Mouse (Mus musculus): ENCODE data around the gene Asrgl1.

GRCm38 (mm10) chr19:9071456-9072156 lies 63.8 kb downstream of the Asrgl1 start:
- TF ChIP-seq GATA1 (IDR thresholded peaks at IDR 0.05; ENCODE audit: low read length) (no peak), TAL1 (IDR thresholded peaks at IDR 0.05; ENCODE audit: low read length) (no peak)

Measured in erythroblast, embryonic 14.5 days (primary cell).